Mouse (Mus musculus): ENCODE data around the gene Nkain1. TPM values are rescaled to one million over a fixed set of nuclear protein-coding genes. Genes with fewer than 3 reads are reported as not detected.

Gene Nkain1
- polyA plus RNA-seq, 1 experiment from 2014 or later = 1.2 TPM

DNA sequence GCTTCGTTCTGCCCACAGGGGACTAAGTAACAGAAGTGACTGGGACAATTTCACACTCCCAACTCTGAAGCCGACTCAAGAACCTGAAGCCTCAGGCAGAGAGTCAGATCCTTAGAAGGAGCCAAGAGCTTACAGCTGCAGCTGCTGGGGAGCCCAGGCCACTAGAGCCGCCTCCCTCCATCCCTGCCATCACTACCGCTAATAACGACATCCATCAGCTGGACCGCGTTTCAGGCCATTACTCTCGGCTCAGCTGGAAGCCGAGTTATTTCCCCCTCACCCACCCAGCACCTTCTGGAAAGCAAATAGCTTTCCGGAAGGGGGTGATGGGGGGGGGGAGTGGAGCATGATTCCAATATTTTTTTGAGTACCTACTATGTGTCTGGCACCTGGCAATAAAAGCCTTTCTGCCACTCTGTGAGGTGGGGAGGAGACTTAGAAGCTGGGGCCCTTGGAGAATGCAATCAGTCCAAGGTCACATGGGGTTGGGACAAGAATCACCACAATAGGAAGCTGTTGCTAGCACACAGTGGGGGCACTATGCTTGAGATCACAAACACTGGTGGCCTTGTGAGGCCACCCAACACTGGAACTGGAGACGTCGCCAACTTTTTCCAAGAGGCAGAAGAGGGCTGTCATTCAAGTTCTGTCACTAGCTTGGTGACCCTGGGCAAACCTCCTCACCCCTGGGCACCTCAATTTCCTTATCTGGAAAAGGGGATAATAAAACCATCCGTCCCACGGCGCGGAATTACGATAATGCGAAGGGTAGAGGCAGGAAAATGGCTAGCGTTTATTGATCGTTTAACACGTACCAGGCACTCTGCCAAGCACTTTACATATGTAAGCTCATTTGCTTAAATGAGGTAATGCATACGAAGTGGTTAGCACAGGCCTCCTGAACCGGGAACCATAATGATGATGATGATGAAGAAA lies 5.7 kb downstream of the Nkain1 start:
- Histone ChIP-seq H3K4me2 (no peak overlapping the region), H3K9ac (no peak overlapping the region), H3K4me1 (peaks cover 6% of the 10 kb centered on the region; the same call in 1 of the 2 replicates), H3K9me3 (no peaks in the 10 kb centered on the region), H3K27me3 (replicated peaks) (0 out of 2 replicates have a peak, but pooled peaks cover 8% of the 10 kb centered on the region), H3K27ac (no peak overlapping the region), H3K4me3 (replicated peaks) (no peak overlapping the region), H3K36me3 (no peaks in the 10 kb centered on the region)
- no peak for ATAC-seq (ENCODE audit: insufficient read depth, low FRiP score, low read depth)
- WGBS = 56% methylated on average over 23 of the region's 23 CpGs

- no peak overlapping the region for H3K4me3 ChIP-seq (replicated peaks)
Observed at GRCm38 (mm10) chr4:130563820-130564219, 10.2 kb downstream of the Nkain1 start.

DNA sequence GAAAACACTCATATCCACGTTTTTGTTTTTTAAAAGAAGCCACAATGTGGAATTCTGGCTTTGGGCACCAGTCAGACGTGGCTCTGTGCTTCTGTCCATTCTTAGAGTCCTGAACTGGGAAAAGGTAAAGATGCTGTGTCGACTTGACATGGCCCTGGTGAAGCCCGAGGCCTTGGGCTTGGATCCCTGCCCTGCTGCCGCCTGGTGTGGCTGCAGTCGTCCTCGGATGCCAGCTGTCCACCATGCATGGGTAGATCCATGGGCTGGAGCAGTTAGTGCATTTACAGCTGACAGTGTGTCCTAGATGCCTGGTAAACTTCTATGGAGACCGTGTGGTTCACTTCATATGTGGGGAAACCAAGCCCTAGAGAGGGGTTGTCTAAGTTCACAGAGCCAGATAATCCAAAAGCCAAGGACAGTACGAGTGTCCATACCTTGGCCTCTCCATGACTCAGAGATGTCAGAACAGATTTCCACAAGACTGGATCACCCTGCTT lies 10.7 kb downstream of the Nkain1 start:
- no peaks in the 10 kb centered on the region for H3K27me3 ChIP-seq (replicated peaks)
- H3K9ac ChIP-seq = no peak overlapping the region
- ATAC-seq (ENCODE audit: insufficient read depth, low FRiP score, low read depth) = no peak
- WGBS = 80% methylated on average over 9 of the region's 9 CpGs
- no peak overlapping the region for H3K27ac ChIP-seq
- H3K4me1 ChIP-seq = no peaks in the 10 kb centered on the region
- no peak overlapping the region for H3K4me2 ChIP-seq
- H3K9me3 ChIP-seq = no peaks in the 10 kb centered on the region
- H3K4me3 ChIP-seq (replicated peaks) = no peak overlapping the region
- H3K36me3 ChIP-seq = no peaks in the 10 kb centered on the region

More at GRCm38 (mm10) chr4:130563820-130564219, 10.2 kb downstream of the Nkain1 start:
- Histone ChIP-seq H3K9ac (no peak overlapping the region), H3K9me3 (no peaks in the 10 kb centered on the region), H3K4me2 (no peak overlapping the region), H3K36me3 (no peaks in the 10 kb centered on the region), H3K4me1 (no peaks in the 10 kb centered on the region; the same call in 1 of the 2 replicates), H3K27ac (no peak overlapping the region), H3K27me3 (replicated peaks) (no peaks in the 10 kb centered on the region)
- ATAC-seq (ENCODE audit: insufficient read depth, low FRiP score, low read depth) = no peak
- WGBS = 54% methylated on average over 8 of the region's 8 CpGs

- Histone ChIP-seq H3K4me2 (no peak overlapping the region), H3K36me3 (no peaks in the 10 kb centered on the region), H3K27me3 (replicated peaks) (no peaks in the 10 kb centered on the region), H3K9me3 (no peaks in the 10 kb centered on the region), H3K4me1 (no peaks in the 10 kb centered on the region), H3K4me3 (replicated peaks) (no peak overlapping the region), H3K27ac (peak overlapping the region; percentile 33; the same call in 1 of the 2 replicates), H3K9ac (no peak overlapping the region)
- ATAC-seq (ENCODE audit: insufficient read depth, low FRiP score, low read depth) = no peak
- 43% methylated on average over 11 of the region's 11 CpGs for WGBS
Observed at GRCm38 (mm10) chr4:130560576-130561310, 13.2 kb downstream of the Nkain1 start.

GRCm38 (mm10) chr4:130559220-130559619 lies 14.8 kb downstream of the Nkain1 start:
- WGBS = 85% methylated on average over 3 of the region's 3 CpGs
- no peak overlapping the region for H3K4me2 ChIP-seq
- no peaks in the 10 kb centered on the region for H3K27me3 ChIP-seq (replicated peaks)
- no peak overlapping the region for H3K27ac ChIP-seq
- no peak overlapping the region for H3K9ac ChIP-seq
- H3K36me3 ChIP-seq = no peaks in the 10 kb centered on the region
- no peak for ATAC-seq (ENCODE audit: insufficient read depth, low FRiP score, low read depth)
- H3K4me3 ChIP-seq (replicated peaks) = no peak overlapping the region
- 0 out of 2 replicates have a peak, but pooled peaks cover 2% of the 10 kb centered on the region for H3K4me1 ChIP-seq
- H3K9me3 ChIP-seq = no peaks in the 10 kb centered on the region

GRCm38 (mm10) chr4:130557852-130558251 lies 16.1 kb downstream of the Nkain1 start:
- Histone ChIP-seq H3K36me3 (no peaks in the 10 kb centered on the region), H3K27ac (no peak overlapping the region)

DNA sequence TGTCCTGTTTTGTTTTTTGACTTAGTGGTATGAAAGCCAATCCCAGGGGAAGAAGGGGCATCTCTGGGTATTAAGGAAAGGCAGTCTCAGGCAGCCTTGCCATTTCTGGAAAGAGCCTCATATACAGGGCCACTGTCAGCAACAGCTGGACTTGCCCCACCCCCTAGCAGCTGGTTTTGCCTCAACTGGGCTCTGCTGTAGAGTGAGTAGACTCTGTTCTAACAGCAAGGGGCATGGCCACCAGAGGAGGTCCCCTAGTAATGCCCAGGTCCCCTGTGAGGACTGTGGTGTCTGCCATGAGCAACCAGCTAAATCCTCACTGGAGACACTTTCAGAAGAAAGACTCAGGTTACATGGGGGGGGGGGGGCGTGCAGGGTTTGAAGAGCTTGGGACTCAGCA lies 17.0 kb downstream of the Nkain1 start:
- 33% methylated on average over 1 of the region's 1 CpGs for WGBS
- Histone ChIP-seq H3K27me3 (replicated peaks) (no peaks in the 10 kb centered on the region), H3K36me3 (no peaks in the 10 kb centered on the region), H3K4me2 (no peak overlapping the region), H3K9ac (no peak overlapping the region), H3K4me3 (replicated peaks) (no peak overlapping the region), H3K27ac (no peak overlapping the region), H3K4me1 (peaks cover 10% of the 10 kb centered on the region; the same call in 1 of the 2 replicates), H3K9me3 (no peaks in the 10 kb centered on the region)
- no peak for ATAC-seq (ENCODE audit: insufficient read depth, low FRiP score, low read depth)

More at GRCm38 (mm10) chr4:130557852-130558251, 16.1 kb downstream of the Nkain1 start:
- H3K4me3 ChIP-seq (replicated peaks) = no peak overlapping the region
- H3K9ac ChIP-seq = no peak overlapping the region
- WGBS = 78% methylated on average over 12 of the region's 12 CpGs
- no peaks in the 10 kb centered on the region for H3K27me3 ChIP-seq (replicated peaks)
- peaks cover 6% of the 10 kb centered on the region; the same call in 1 of the 2 replicates for H3K4me1 ChIP-seq
- no peak for ATAC-seq (ENCODE audit: insufficient read depth, low FRiP score, low read depth)
- no peaks in the 10 kb centered on the region for H3K9me3 ChIP-seq
- H3K4me2 ChIP-seq = no peak overlapping the region

GRCm38 (mm10) chr4:130556224-130556623 lies 17.7 kb downstream of the Nkain1 start:
- no peaks in the 10 kb centered on the region for H3K27me3 ChIP-seq (replicated peaks)
- H3K4me2 ChIP-seq = no peak overlapping the region
- no peak for ATAC-seq (ENCODE audit: insufficient read depth, low FRiP score, low read depth)
- no peak overlapping the region for H3K27ac ChIP-seq
- no peak overlapping the region for H3K4me3 ChIP-seq (replicated peaks)
- no peak overlapping the region for H3K9ac ChIP-seq
- WGBS = 58% methylated on average over 5 of the region's 5 CpGs
- H3K9me3 ChIP-seq = no peaks in the 10 kb centered on the region
- H3K4me1 ChIP-seq = peaks cover 10% of the 10 kb centered on the region; the same call in 1 of the 2 replicates
- no peaks in the 10 kb centered on the region for H3K36me3 ChIP-seq

- Histone ChIP-seq H3K27me3 (replicated peaks) (no peaks in the 10 kb centered on the region), H3K9me3 (no peaks in the 10 kb centered on the region), H3K36me3 (no peaks in the 10 kb centered on the region), H3K4me2 (no peak overlapping the region), H3K27ac (no peak overlapping the region), H3K4me3 (replicated peaks) (no peak overlapping the region), H3K9ac (no peak overlapping the region), H3K4me1 (peaks cover 10% of the 10 kb centered on the region; the same call in 1 of the 2 replicates)
- 19% methylated on average over 6 of the region's 6 CpGs for WGBS
- ATAC-seq (ENCODE audit: insufficient read depth, low FRiP score, low read depth) = no peak
Observed at GRCm38 (mm10) chr4:130553121-130553448, 20.9 kb downstream of the Nkain1 start.

GRCm38 (mm10) chr4:130552312-130553120 lies 21.5 kb downstream of the Nkain1 start:
- H3K4me3 ChIP-seq (replicated peaks) = no peak overlapping the region
- H3K9ac ChIP-seq = no peak overlapping the region
- ATAC-seq (ENCODE audit: insufficient read depth, low FRiP score, low read depth) = no peak
- H3K36me3 ChIP-seq = no peaks in the 10 kb centered on the region
- no peak overlapping the region for H3K27ac ChIP-seq
- no peak overlapping the region for H3K4me2 ChIP-seq
- no peaks in the 10 kb centered on the region for H3K9me3 ChIP-seq
- no peaks in the 10 kb centered on the region for H3K27me3 ChIP-seq (replicated peaks)
- H3K4me1 ChIP-seq = peaks cover 10% of the 10 kb centered on the region; the same call in 1 of the 2 replicates
- WGBS = 30% methylated on average over 8 of the region's 8 CpGs

DNA sequence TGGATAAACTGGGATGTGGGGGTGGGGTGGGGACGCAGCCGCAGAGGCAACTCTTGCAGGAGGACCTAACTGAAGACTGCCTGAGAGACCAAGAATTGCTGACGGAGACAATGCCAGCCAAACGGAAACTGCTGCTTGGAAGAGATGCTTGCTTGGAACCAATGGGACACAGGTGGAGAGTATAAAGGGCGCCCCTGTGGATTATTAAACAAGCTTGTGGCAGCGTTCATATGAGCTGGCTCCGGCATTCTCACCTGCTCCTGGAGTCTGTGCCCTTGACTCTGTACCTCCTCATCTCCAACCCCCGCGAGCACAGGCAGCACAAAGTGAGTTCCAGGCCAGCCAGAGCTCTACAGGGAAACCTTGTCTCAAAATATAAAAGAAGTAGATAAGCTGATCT lies 23.5 kb downstream of the Nkain1 start:
- H3K36me3 ChIP-seq = no peaks in the 10 kb centered on the region
- H3K27me3 ChIP-seq (replicated peaks) = no peaks in the 10 kb centered on the region
- no peak overlapping the region for H3K27ac ChIP-seq
- no peak for ATAC-seq (ENCODE audit: insufficient read depth, low FRiP score, low read depth)
- H3K4me1 ChIP-seq = peaks cover 18% of the 10 kb centered on the region; the same call in 1 of the 2 replicates
- H3K9ac ChIP-seq = no peak overlapping the region
- H3K4me3 ChIP-seq (replicated peaks) = no peak overlapping the region
- H3K9me3 ChIP-seq = no peaks in the 10 kb centered on the region
- H3K4me2 ChIP-seq = no peak overlapping the region
- WGBS = 85% methylated on average over 9 of the region's 9 CpGs

All from stomach, embryonic 15.5 days (tissue).